8 mouse cellular contexts compared by ENCODE assay signal in genomic region chr4:149549221-149549925, GRCm38 (mm10). TPM values are rescaled to one million over a fixed set of nuclear protein-coding genes. Genes with fewer than 3 reads are reported as not detected.
DNase-seq lines count a peak whose midpoint lies in the region; ATAC-seq lines count a peak whose summit lies in the region.

No protein-coding gene starts in this region.

- no peak overlapping the region for H3K4me2 ChIP-seq in intestine, embryonic 16.5 days (ENCODE audit: low read depth, low read length)

- H3K27ac ChIP-seq in heart, embryonic 10.5 days: no peak overlapping the region
- no peak overlapping the region for H3K27ac ChIP-seq in intestine, embryonic 16.5 days (ENCODE audit: low read length)
- no peak overlapping the region for H3K27ac ChIP-seq in midbrain, embryonic 10.5 days (replicated peaks)

- H3K4me3 ChIP-seq in heart, embryonic 10.5 days: no peak overlapping the region
- no peak overlapping the region for H3K4me3 ChIP-seq in intestine, embryonic 16.5 days (ENCODE audit: low read length)
- no peak overlapping the region for H3K4me3 ChIP-seq in midbrain, embryonic 10.5 days

- intact Hi-C loops in left cerebral cortex, postnatal 14 days (cut with DNase I): loop anchor here (2.0 to 10.0 kb wide), 3 partner anchors 61 to 405 kb away; partner anchors contain the start of genes Lzic and Nmnat1

- peaks cover 41% of the 10 kb centered on the region for H3K36me3 ChIP-seq in heart, embryonic 10.5 days
- H3K36me3 ChIP-seq in intestine, embryonic 16.5 days (ENCODE audit: control insufficient read depth, insufficient read depth, low read length): no peaks in the 10 kb centered on the region
- H3K36me3 ChIP-seq in midbrain, embryonic 10.5 days: peaks cover 33% of the 10 kb centered on the region

- H3K9ac ChIP-seq in intestine, embryonic 16.5 days (ENCODE audit: low read depth, low read length): no peak overlapping the region

- no peaks in the 10 kb centered on the region for H3K27me3 ChIP-seq in heart, embryonic 10.5 days (ENCODE audit: insufficient read depth, poor library complexity, severe bottlenecking)
- no peaks in the 10 kb centered on the region for H3K27me3 ChIP-seq in intestine, embryonic 16.5 days (replicated peaks; ENCODE audit: control insufficient read depth, insufficient read depth, low read length)
- H3K27me3 ChIP-seq in midbrain, embryonic 10.5 days (ENCODE audit: low read depth, poor library complexity, severe bottlenecking): no peaks in the 10 kb centered on the region

- 64% methylated on average over 9 of the region's 9 CpGs for WGBS in heart, embryonic 10.5 days
- WGBS in intestine, embryonic 16.5 days: 61% methylated on average over 9 of the region's 9 CpGs
- 66% methylated on average over 9 of the region's 9 CpGs for WGBS in midbrain, embryonic 10.5 days

- peak; percentile 90 for ATAC-seq in intestine, embryonic 16.5 days

- DNase-seq in heart, adult 11 months: peak; percentile 97
- no peak for DNase-seq in heart, embryonic 10.5 days (ENCODE audit: low spot score)
- DNase-seq in embryo, embryonic 10 days (ENCODE audit: low spot score): peak; percentile 91
- peak; percentile 62 for DNase-seq in gastrocnemius, postnatal 25 days
- peak; percentile 95 for DNase-seq in left cerebral cortex, postnatal 14 days (ENCODE audit: low spot score in 2 of 2)
- peak; percentile 72 for DNase-seq in midbrain, embryonic 10.5 days (ENCODE audit: low spot score)
- DNase-seq in right cerebral cortex, postnatal 4 days: peak; percentile 67

- H3K9me3 ChIP-seq in heart, embryonic 10.5 days: no peaks in the 10 kb centered on the region
- H3K9me3 ChIP-seq in intestine, embryonic 16.5 days (ENCODE audit: control insufficient read depth, low read length): no peaks in the 10 kb centered on the region
- H3K9me3 ChIP-seq in midbrain, embryonic 10.5 days (replicated peaks): no peaks in the 10 kb centered on the region

- H3K4me1 ChIP-seq in heart, embryonic 10.5 days: peaks cover 7% of the 10 kb centered on the region; the same call in 1 of the 2 replicates
- no peaks in the 10 kb centered on the region for H3K4me1 ChIP-seq in intestine, embryonic 16.5 days (ENCODE audit: control insufficient read depth, insufficient read depth, low read length)
- H3K4me1 ChIP-seq in midbrain, embryonic 10.5 days: no peaks in the 10 kb centered on the region

RNA-seq across cellular contexts. Expression of gene Ctnnbip1, which starts 31.3 kb away (rescaled TPM):
- polyA plus RNA-seq in heart, embryonic 10.5 days (2016; fragmentation: Nextera tagmentation; extraction: Ambion mirVana): 40.1 and 49.9 TPM in 2 replicates
- total RNA-seq in gastrocnemius, postnatal 25 days (2021): 10 to 100 TPM; 24.7 to 29.6 TPM
- 41.2 and 46.5 TPM in 2 replicates for polyA plus RNA-seq in intestine, embryonic 16.5 days (2015; fragmentation: Nextera tagmentation; extraction: Ambion mirVana)
- total RNA-seq in left cerebral cortex, postnatal 14 days (2021): 10 to 100 TPM; 56.1 to 56.5 TPM
- 54.8 and 56.6 TPM in 2 replicates for polyA plus RNA-seq in midbrain, embryonic 10.5 days (2016; fragmentation: Nextera tagmentation; extraction: Ambion mirVana)

RNA-seq across cellular contexts. Expression of gene Clstn1, which starts 36.9 kb away (rescaled TPM):
- 19.1 and 23.3 TPM in 2 replicates for polyA plus RNA-seq in heart, embryonic 10.5 days (2016; fragmentation: Nextera tagmentation; extraction: Ambion mirVana)
- 10 to 100 TPM; 29.0 to 29.1 TPM for total RNA-seq in gastrocnemius, postnatal 25 days (2021)
- polyA plus RNA-seq in intestine, embryonic 16.5 days (2015; fragmentation: Nextera tagmentation; extraction: Ambion mirVana): 10.8 and 12.5 TPM in 2 replicates
- 1,000 to 10,000 TPM; 1,335 to 1,338 TPM for total RNA-seq in left cerebral cortex, postnatal 14 days (2021)
- polyA plus RNA-seq in midbrain, embryonic 10.5 days (2016; fragmentation: Nextera tagmentation; extraction: Ambion mirVana): 17.5 and 29.8 TPM in 2 replicates
